Mouse (Mus musculus) MN1 (cell line): Measurements from ENCODE around the gene Phactr1.

Experiments used
- DNase-seq: peaks from one replicate; pipeline ENCODE4 v3.0.0-alpha.2; 2016; ENCODE audit warnings: low spot score

Phactr1 gene

DNA sequence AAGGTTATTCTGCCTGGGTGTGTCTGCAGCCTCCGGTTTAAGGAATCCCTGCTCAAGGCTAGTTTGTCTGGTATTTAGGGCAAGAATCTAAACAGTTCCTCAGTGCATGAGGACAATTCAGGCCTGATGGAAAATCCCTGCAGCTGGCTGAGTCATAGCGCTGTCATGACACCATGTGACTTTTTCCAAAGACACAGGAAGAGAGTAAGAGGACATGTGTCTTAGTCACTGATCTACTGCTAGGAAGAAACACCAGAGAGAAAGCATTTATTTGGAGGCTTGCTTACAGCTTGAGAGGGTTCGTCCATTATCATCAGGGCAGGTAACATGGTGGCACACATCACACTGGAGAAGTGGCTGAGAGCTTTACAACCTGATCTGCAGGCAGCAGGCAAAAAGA is 352.0 kb downstream of the Phactr1 start:
- peak; percentile 26 for DNase-seq

DNA sequence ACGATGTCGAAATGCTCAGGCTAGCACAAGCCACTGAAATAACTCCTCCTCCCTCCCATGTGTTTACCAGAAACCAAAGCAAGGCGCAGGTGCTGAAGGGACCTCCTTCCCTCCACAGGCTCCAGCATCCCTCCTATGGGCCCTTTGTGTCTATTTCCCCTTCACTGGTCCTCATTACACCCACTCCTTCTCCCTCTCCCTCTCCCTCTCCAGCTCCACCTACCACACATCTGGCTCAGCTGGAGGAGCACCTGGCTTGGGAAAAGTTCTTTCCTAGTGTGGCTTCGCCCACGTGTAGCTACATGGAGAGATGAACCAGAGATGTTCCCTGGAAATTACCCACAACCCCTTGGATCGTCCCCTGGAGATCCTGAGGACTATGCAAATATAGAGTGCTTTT is 356.1 kb downstream of the Phactr1 start:
- no peak for DNase-seq

DNA sequence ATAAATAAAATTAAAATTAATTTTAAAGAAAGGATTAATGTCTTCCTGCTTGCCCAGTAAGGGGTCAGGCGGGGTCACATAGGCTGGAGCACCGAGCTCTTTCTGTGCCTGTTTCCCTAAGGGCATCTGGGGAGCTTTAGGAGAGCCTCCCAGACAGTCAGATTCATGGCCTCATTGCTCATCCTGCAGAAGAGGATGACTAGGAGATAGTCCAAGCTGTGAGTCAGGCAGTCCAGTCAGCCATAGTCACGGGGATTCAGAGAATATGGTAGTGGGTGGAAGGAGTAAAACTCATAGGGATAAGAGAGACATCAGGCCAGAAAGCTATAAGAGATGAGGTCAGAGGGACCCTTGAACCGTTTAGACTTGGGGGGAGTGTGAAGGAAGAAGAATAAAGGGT is 362.3 kb downstream of the Phactr1 start:
- DNase-seq, result no peak

DNA sequence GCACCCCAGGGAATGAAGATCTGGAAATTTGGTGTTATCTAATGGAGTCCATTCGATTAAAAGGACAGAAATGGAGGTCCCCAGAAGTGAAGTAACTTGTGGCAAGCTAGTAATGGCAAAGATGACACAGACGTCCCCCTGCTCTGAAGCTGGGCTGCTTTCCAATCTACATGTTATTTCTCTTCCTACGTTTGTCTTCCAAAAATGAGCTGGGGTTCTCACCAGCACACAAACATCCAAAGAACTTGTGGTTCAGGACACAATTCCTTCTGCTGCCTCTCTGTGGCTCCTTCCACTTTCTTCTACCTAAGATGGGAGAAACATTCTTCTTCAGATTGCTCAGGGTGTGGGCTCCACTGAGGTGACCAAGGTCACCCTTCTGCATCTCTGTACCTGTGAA is 368.1 kb downstream of the Phactr1 start:
- DNase-seq, result no peak

DNA sequence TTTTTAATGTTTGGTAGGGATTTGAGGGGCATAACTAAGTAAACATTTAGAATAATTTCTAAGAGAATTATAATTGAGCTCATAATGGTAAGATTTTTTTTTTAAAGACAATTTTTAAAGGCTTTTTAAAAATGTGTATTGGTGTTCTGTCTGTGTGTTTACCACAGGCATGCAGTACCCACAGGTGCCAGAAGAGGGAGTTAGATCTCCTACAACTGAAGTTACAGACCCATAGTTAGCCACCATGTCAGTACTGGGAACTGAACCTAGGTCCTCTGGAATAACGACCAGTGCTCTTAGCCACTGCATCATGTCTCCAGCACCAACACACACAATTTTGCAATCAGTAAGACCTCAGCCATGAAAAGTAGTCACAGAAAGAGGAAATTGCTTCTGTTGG is 372.8 kb downstream of the Phactr1 start:
- DNase-seq, result no peak

DNA sequence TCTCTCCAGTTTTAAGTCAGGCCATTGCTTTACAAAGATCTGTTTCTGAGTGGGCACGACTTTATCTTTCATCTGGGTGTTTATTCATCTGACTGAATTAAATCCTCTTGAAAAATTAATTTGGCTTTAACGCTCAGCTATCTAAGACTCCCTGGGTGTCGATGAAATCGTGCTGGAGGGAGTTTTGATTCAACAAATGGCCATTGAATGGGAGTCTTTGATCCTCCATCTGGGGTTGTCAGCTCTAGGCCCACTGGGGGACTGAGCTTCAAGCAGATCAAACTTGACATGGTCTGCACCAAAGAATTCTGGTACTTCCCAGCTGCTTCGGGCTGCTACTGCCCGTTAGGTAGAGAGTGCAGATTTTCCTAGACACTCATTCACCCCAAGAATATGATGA is 374.7 kb downstream of the Phactr1 start:
- no peak for DNase-seq

DNA sequence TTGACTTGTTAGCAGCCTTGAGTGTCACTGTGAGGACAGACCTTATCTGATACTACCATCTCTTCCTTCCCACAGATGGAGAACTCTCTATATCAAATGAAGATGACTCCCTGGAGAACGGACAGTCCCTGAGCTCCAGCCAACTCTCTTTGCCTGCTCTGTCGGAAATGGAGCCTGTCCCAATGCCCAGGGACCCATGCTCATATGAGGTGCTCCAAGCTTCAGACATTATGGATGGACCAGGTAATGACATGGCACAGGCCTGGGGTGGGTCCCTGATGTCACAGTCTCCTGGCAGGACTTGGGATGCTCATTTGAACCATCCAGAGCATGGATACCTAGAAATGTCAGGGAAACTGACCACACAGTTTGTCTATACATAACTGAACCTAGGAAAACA is 376.7 kb downstream of the Phactr1 start:
- DNase-seq, result no peak

DNA sequence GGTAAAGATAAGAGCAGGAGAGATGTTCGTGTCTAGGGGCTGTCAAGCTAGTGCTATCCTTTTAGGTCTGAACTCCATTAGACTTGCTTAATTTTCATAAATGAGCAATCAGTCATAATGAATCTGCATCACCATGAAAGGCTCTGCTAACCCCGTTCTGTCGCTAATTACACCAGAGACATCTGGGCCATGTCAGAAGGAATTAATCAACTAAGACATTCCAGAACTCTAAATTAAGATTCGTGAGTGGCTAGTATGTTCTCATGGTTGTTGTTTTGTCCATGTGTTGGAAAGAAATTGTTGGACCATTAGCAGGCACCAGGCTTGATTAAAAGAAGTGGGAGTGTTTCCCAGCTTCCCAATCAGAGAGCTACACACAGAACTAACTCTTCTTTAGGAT is 382.9 kb downstream of the Phactr1 start:
- peak; percentile 6 for DNase-seq

DNA sequence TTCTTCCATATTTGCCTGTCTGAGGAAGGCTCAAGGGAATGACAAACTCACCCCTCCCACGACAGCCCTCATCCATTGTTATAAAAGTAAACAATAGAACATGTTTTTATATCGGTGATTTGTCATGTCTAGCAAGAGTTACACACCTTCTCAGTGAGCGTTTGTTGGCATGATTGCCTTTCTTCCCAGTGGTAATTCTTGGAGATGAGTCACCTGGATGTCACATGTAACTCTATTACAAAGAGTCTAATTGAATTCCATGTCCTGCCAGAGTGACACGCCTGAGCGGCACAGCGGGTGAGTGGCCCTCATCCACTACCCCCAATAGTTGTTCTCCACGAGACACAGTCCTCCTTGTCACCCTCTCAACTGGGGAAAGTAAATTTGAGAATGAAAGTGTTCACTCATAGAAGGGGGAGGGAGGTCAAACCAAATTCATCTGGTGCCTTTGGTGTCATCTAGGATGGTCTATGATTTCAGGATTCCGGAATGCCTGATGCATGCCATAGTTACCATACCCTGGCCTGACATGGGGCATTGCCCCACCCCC is 388.4 kb downstream of the Phactr1 start:
- peak; percentile 27 for DNase-seq

DNA sequence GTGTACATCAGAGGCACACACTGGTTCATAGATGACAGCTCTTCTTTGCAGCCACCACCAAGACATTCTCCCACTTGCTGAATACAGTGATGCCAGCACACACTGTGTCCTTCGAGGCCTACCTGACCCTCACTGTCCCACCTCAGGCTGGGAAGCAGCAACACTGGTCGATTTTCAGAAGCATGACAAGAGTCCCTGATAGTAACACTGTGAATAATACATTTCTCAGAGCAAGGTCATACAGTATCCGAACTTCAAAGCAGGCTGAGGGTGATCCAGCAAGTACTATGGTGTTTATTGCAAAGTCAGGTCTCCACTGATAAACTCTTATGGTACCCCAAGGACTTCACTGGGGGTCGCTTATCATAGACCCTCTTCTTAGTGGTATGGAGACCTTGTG is 390.1 kb downstream of the Phactr1 start:
- no peak for DNase-seq

DNA sequence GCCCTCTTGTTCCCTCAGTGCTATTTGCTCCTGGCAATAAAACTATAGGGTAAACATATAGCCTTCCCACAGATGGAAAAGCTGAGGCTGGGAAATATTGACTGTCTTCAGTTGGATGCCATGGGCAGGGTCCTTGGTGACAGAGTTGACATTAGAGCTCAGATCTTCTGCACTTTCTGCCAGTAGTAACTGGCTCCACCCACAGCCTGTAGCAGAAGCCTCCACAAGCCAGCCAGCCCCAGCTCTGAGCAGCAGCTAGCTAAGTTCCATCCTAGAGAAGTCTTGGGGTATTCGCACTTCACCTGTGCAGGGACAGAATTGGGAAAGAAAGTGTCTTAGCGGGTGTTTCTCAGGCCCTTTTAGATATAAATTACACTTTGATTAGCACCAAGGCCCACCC is 390.5 kb downstream of the Phactr1 start:
- DNase-seq, result no peak

DNA sequence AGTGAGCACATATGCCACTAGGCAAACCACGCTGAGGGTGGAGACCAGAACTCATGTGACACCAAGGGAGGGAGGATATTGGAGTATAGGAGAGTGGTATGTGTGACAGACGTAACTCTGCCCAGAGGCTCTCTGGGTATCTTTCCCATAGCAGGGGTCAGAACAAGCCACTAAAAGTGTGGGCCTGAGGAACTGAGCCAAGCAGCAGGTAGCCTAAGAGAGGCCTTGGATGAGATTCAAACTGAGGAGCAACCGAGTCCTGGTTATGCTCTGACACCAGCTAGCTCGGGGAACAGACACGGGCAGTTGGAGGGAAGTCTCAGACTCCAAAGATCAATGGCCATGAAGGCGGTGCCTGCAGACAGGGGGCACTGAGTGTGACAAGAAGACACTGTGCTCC is 395.0 kb downstream of the Phactr1 start:
- DNase-seq, result no peak

DNA sequence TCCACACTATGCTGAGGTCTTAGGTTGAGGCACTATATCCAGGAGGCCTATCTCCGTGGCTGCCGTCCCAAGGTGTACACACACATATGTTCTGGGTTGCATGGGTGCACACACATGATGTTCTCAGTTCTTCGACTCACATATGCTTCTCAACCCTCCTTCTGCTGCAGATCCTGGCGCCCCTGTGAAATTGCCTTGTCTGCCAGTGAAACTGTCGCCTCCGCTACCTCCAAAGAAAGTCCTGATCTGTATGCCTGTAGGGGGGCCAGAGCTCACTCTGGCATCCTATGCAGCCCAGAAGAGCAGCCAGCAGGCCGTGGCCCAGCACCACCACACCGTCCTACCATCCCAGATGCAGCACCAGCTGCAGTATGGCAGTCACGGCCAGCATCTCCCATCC is 397.1 kb downstream of the Phactr1 start:
- no peak for DNase-seq

DNA sequence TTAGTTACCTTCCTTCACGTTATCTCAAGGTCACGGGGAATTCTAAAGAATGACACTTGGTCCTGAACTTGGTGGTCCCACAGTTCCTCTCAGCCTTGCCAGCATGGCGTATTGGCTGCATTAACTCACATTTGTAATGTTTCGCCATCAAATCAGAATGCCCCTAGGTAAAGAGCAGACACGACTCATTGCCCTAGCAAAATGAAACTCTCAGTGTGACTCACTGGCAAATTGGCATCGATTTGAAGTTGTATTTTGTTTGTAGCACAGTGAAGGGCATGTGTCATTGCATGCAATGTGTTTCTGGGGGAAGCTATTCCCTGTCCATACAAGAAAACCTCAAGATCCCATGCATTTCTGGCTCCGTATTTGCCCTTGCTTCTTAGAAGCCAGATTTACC is 404.8 kb downstream of the Phactr1 start:
- DNase-seq, result no peak

DNA sequence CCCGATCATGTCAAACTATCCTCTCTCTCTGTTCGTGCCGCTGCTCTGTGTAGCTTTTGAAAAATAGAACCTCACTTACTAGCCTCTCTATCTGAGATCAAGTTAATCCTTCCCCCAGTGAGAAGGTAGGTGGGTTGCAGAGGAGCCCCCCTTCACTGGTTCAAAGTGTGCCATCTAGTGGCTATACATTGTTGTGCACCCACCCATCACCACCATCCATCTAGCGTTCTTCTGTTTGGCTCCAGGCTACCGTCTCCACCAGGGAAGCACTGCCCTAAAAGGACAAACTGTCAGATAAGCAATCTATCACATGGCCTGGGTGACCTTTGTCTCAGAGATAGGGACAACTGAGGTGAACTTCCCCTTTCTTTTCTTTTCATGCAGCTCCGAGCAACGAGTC is 413.9 kb downstream of the Phactr1 start:
- peak; percentile 10 for DNase-seq

DNA sequence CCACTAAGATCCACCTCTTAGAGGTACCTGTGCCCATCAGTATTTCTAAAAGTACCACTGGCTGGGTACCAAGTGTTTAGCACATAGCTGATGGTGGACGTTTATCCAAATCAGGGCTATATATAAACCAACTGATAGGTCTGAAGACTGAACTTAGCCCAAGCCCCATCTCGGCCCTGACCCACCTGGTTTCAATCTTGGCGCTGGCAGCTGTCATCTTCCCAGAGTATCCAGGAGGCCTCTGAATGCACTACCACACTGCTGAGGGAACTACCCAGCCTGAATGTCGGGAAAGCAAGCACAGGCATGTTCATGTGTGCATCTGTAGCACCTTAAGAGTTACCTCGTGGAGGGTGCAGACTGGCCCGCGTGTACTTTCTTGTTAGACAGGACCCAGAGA is 422.5 kb downstream of the Phactr1 start:
- DNase-seq, result no peak

DNA sequence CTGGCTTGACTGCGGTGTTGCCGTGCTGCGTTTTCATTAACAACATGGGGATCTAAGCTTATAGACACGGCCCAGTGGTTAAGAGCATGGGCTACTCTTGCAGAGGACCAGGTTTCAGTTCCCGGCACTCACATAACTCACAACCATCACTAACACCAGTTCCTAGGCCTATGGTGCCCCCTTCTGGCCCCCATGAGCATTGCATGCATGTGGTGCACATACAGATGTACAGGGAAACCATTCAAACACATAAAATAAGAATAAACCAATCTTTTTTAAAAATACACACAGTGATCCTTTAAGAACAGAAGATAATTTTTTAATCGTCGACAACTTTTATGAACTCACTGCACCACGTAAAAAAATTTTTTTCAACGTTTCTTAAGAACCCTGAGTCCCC is 424.1 kb downstream of the Phactr1 start:
- DNase-seq, result no peak

DNA sequence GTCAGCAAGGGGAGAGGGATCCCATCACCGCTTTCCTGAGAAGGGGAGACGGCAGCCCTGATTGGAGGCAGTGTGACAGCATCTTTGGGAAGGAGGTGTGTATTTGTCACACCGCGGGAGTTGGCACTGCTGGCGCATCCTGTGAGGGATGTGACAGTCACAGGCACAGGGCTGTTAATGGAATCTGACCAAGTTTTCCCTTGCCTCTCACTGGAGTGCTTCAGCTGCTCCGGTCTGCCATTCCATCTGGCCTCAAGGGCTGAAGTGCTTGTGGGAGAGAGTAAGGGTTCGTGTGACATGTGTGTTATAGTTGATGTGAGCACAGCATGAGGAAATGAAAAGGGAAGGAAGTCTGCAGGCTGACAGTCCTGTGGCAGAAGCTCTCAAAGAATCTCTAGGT is 431.9 kb downstream of the Phactr1 start:
- no peak for DNase-seq

DNA sequence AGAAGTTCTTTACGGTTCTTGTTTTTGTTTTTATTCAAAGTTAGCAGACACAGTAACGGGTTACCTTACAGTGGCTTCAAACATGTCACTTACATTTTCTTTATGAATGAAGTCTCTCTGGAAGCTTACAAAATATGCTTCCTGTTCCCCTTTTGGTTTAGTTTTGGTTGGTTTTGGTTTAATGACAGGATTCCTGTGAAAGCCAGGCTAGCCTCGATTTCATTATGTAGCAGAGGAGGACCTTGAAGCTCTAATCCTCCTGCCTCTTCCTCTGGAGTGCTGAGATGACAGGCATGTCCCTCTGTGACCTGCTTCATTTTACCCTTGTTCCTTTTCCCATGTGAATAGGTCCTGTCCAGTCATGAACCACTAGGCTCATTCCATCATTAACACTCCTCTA is 432.3 kb downstream of the Phactr1 start:
- no peak for DNase-seq

DNA sequence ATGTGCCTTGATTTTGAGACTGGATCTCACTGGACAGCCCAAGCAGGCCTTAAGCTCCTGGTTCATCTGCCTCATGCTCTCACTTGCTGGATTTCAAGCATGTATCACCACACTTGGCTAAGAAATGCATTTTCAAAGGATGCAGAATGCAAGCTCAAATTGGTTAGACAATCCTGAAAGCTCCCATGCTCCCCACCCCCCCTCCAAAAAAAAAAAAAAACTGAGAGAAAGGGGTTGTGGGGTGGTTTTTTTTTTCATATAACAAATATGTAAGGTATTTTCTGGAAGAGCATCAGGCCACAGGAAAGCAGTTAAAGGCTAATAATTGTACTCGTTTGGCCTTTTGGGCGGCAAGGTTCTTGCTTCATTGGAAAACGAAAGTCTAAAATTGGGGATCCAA is 432.7 kb downstream of the Phactr1 start:
- no peak for DNase-seq

DNA sequence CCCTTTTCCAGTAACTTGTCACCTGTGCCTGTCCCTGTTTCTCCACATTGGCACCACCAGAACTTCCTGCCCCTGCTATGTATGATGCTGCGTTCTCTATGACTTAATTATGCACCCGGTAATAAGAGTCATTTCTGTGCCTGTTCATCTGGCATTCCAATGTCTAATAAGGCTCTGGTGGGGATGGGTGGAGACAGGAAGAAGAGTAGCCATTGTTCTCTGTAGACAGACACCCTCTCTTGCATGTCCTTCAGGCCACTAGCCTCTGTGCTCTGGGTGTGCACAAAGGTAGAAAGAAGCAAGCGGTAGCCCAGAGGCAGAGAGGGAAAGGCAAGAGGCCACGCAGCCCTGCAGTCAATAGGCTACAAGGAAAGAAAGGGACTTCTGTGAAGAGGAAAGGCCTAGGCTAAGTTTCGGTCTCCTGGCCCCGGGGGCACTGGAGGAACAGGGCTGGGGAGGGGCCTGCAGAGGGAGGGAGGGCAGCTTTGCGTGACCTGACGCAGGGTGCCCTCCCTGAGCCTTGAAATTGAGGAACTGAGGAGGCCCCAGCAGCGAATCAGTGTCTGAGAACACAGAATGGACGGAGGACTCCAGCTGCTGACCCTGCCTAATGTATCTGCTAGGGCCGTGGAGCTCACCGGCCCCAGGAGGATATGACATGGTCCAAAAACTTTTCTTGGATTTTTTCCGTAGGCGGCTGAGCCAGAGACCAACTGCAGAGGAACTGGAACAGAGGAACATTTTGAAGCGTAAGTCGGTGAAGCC is 442.1 kb downstream of the Phactr1 start:
- DNase-seq, result peak; percentile 37

DNA sequence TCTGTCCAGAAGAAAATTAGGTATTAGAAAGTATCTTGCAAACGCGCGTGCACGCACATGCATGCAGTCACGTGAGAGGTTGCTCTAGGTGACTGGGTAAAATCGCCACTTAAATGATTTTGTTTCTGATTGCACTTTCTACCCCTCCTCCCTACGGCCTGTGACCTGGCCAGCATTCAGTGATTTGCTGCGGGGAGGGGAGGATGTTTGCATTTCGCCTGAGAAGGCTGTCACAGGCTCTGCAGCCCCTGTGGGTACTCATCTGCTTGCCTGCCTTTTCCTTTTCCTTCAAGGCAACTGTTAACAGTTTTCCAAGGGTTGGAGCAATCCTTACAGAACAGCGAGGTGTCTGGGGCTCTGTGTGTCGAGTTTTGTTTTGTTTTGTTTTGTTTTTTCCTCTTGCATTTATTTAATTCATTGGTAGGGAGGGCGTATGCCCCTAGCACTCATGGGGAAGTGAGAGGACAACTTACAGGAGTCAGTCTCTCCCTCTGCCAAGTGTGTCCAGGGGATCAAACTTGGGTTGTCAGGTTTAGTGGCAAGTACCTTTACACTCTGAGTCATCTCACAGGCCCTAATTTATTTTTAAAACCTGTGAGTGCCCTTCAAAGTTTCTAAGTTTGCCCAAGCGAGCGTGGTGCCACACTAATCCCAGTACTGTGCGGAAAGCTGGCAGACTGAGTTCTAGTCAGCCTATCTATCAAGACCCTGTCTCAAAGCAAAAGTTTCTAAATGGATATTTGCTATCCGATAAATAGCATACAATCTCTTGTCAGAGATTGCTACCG is 443.7 kb downstream of the Phactr1 start:
- no peak for DNase-seq

DNA sequence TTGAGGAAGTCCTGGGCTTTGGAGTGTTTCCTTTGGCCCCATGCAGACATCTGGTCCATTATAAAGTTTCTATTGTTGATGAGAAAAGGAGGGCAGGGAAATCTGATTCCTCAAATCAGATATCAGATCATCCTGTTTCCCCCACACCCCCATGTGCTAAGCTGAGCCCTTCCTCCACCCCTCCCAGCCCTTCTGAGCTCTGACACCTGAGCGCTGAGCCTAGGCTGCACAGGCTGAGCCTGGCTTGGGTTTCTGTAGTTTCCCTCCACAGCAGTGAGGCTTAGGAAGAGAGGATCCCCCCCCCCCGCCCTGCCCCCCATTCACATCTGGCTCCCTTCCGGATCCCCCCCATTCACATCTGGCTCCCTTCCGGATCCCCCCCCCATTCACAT is 444.3 kb downstream of the Phactr1 start:
- DNase-seq, result no peak
